Mouse (Mus musculus): ENCODE data around the gene Hoxb1. TPM values are rescaled to one million over a fixed set of nuclear protein-coding genes. Genes with fewer than 3 reads are reported as not detected.

Gene Hoxb1
- polyA plus RNA-seq, 2 experiments = 0.11 TPM; not detected in 1

DNA sequence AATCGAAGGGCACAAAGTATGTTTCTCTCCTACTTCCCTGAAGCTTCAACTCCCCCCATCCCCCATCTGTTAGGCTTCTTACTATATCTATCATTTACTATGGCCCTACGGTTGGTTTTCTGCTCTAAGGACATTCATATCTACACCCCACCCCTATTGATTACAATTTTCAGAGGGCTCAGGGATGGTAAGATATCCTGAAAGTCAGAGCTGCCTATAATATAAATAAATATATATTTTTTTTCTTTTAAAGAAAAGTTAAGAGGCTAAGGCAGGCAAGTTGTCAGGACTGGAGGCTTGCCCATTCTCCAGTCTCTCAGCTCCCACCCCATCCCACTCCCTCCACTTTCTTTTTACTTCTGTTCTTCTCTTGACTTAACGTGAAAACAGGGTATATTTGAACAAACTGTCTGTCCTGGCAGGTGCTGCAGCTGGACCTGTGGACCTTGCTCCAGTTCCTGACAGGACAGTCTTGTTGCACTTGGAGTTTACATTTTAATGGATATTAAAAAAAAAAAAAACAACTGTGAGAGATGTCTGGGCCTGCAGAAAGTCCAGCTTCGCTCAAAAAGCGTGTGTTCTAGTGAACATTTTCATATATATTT, 18.5 kb upstream of the Hoxb1 start:
- WGBS = 50% methylated on average over 5 of the region's 5 CpGs
- Histone ChIP-seq H3K27ac (replicated peaks; ENCODE audit: low read depth, low read length) (no peak overlapping the region), H3K9me3 (ENCODE audit: control insufficient read depth, low read length) (no peaks in the 10 kb centered on the region), H3K9ac (ENCODE audit: low read depth, low read length, severe bottlenecking) (no peak overlapping the region), H3K4me3 (replicated peaks; ENCODE audit: low read length) (no peak overlapping the region), H3K4me2 (replicated peaks; ENCODE audit: low read depth, low read length, severe bottlenecking) (no peak overlapping the region), H3K4me1 (ENCODE audit: control insufficient read depth, insufficient read depth, low read length) (no peaks in the 10 kb centered on the region), H3K27me3 (ENCODE audit: control insufficient read depth, insufficient read depth, low read length) (peaks cover 97% of the 10 kb centered on the region), H3K36me3 (ENCODE audit: control insufficient read depth, insufficient read depth, low read length) (no peaks in the 10 kb centered on the region)
- DNase-seq (ENCODE audit: low spot score) = no peak
- no peak for TF ChIP-seq POLR2A (IDR thresholded peaks at IDR 0.05; ENCODE audit: borderline replicate concordance, extremely low read depth, insufficient read depth, insufficient read length)
- no peak for ATAC-seq (ENCODE audit: low FRiP score, low read depth)

DNA sequence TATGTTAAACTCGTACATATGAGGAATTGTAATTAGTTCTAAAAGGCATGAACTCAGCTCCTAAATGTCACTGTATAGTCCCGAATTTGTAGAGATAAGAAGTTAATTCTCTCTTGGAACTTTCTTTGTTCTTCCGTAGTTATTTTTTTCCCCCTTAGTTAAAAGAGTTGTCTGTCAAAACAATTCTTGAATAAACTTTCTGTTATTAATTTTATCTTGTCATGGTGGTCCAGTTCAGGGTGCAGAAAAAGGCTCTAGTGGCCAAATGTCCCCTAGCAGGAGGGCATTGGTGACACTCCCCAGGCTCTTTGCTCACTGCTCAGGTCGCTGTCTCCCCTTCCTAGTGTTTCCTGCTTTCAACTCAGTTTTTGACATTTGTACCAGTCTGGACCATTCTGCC, 17.8 kb upstream of the Hoxb1 start:
- Histone ChIP-seq H3K4me2 (replicated peaks; ENCODE audit: low read depth, low read length, severe bottlenecking) (no peak overlapping the region), H3K4me3 (replicated peaks; ENCODE audit: low read length) (no peak overlapping the region), H3K4me1 (ENCODE audit: control insufficient read depth, insufficient read depth, low read length) (no peaks in the 10 kb centered on the region; the same call in 1 of the 2 replicates), H3K27me3 (ENCODE audit: control insufficient read depth, insufficient read depth, low read length) (peaks cover 97% of the 10 kb centered on the region), H3K27ac (replicated peaks; ENCODE audit: low read depth, low read length) (no peak overlapping the region), H3K9ac (ENCODE audit: low read depth, low read length, severe bottlenecking) (no peak overlapping the region), H3K9me3 (ENCODE audit: control insufficient read depth, low read length) (no peaks in the 10 kb centered on the region), H3K36me3 (ENCODE audit: control insufficient read depth, insufficient read depth, low read length) (no peaks in the 10 kb centered on the region)
- no peak for DNase-seq (ENCODE audit: low spot score)
- TF ChIP-seq POLR2A (IDR thresholded peaks at IDR 0.05; ENCODE audit: borderline replicate concordance, extremely low read depth, insufficient read depth, insufficient read length) = no peak
- ATAC-seq (ENCODE audit: low FRiP score, low read depth) = no peak
- WGBS = 18% methylated on average over 4 of the region's 4 CpGs

DNA sequence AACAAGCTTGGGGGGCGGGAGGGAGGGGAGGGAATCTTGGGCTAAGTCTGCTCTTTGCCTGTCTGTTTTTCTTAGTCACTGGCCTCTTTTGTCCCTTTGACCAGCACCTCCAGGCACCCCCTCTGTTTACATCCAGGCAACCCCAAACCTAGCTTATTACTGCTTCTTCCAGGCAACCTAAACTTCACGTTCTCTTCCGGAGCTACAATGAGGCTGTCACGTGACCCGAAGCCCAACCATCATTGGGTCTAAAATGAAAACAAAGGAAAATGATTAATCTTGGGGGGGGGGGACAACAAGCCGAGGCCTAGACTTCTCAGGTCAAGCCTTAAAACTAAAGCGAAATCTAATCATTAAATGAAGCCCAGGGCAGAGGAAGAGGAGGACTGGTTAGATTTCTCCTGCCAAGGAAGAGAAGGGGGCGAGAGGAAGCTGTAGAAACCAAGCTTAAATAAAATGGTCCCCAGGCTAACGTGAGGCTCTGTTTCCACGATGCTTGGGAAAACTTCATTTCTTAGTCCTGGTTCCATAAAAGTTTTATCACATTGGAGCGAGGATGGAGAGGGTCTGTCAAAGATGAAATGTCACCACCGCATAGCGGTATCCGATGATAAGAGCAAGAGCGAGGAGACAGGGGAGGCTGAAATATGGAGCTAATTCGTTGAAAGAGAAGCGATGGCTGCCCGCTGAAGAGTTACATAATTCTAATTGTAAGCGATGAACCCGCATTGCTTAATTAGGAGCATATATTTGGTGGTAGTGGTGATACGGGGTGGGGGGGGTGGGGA, 17.2 kb upstream of the Hoxb1 start:
- no peak for TF ChIP-seq POLR2A (IDR thresholded peaks at IDR 0.05; ENCODE audit: borderline replicate concordance, extremely low read depth, insufficient read depth, insufficient read length)
- Histone ChIP-seq H3K4me2 (replicated peaks; ENCODE audit: low read depth, low read length, severe bottlenecking) (no peak overlapping the region), H3K36me3 (ENCODE audit: control insufficient read depth, insufficient read depth, low read length) (no peaks in the 10 kb centered on the region), H3K9me3 (ENCODE audit: control insufficient read depth, low read length) (no peaks in the 10 kb centered on the region), H3K4me3 (replicated peaks; ENCODE audit: low read length) (no peak overlapping the region), H3K27me3 (ENCODE audit: control insufficient read depth, insufficient read depth, low read length) (peaks cover 97% of the 10 kb centered on the region), H3K9ac (ENCODE audit: low read depth, low read length, severe bottlenecking) (no peak overlapping the region), H3K4me1 (ENCODE audit: control insufficient read depth, insufficient read depth, low read length) (no peaks in the 10 kb centered on the region; the same call in 1 of the 2 replicates), H3K27ac (replicated peaks; ENCODE audit: low read depth, low read length) (no peak overlapping the region)
- DNase-seq (ENCODE audit: low spot score) = no peak
- WGBS = 15% methylated on average over 21 of the region's 21 CpGs
- no peak for ATAC-seq (ENCODE audit: low FRiP score, low read depth)

DNA sequence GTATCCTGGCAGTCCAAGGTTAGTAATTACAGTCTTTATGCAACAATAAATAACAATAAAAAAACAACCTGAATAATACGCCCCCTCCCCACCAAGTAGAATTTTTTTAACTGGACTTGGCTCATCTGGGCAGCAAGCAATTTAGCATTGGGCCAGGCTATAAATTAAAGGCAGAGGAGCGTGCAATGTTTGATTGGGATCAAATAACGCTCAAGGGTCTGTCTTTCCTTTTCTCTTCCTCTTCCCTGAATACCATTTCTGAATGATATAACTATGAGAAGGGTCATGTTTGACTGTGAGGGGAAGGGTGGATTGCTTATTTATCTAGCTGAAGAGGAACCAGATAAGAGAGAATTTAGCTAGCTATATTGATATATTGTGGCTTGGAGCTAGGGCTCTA, 16.6 kb upstream of the Hoxb1 start:
- WGBS = 30% methylated on average over 3 of the region's 3 CpGs
- Histone ChIP-seq H3K9me3 (ENCODE audit: control insufficient read depth, low read length) (no peaks in the 10 kb centered on the region), H3K4me3 (replicated peaks; ENCODE audit: low read length) (no peak overlapping the region), H3K4me1 (ENCODE audit: control insufficient read depth, insufficient read depth, low read length) (no peaks in the 10 kb centered on the region; the same call in 1 of the 2 replicates), H3K27me3 (ENCODE audit: control insufficient read depth, insufficient read depth, low read length) (peaks cover 93% of the 10 kb centered on the region), H3K36me3 (ENCODE audit: control insufficient read depth, insufficient read depth, low read length) (no peaks in the 10 kb centered on the region), H3K27ac (replicated peaks; ENCODE audit: low read depth, low read length) (no peak overlapping the region), H3K9ac (ENCODE audit: low read depth, low read length, severe bottlenecking) (no peak overlapping the region), H3K4me2 (replicated peaks; ENCODE audit: low read depth, low read length, severe bottlenecking) (no peak overlapping the region)
- no peak for TF ChIP-seq POLR2A (IDR thresholded peaks at IDR 0.05; ENCODE audit: borderline replicate concordance, extremely low read depth, insufficient read depth, insufficient read length)
- DNase-seq (ENCODE audit: low spot score) (no peak), ATAC-seq (ENCODE audit: low FRiP score, low read depth) (no peak)

DNA sequence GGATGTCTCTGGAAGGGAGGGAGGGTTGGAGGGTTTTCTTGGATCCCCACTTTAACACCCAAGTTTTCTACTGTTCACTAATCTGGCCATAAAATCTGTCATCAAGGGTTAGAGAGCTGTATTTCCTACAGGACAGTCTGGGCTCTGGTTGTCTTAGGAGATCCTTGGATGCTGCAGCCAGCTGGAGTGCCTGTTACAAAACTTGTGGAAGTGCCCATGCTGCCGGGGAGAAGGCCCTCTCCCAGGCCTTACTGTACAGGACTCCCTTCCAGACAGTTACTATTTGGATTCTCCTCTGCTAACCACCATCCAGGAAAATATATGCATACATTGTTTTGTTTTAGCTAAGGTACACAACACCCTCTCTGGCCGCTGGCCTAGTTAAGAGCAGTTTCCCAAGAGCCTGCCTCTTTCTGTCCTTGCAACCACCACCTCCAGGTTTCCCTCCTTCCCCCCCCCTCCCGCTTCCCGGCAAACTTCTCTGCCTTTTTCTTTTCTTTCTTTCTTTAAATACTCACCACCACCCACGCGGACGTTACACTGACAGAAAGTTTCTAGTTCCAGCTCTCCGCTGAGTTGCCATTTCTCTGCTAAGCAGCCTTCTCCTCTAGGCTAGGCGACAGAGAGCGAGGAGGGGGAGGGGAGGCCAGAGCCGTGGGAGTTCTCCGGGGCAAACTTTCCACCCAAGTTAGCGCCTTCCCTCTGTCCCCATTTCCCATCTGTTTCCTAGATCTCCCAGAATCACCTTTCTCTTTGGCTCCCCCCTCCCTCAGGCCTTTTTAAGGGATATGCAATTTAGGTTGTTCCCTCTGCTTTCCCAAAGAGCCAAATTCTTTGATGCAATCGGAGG, 15.8 kb upstream of the Hoxb1 start:
- H3K9ac ChIP-seq (ENCODE audit: low read depth, low read length, severe bottlenecking) = no peak overlapping the region
- peaks cover 91% of the 10 kb centered on the region for H3K27me3 ChIP-seq (ENCODE audit: control insufficient read depth, insufficient read depth, low read length)
- no peak overlapping the region for H3K27ac ChIP-seq (replicated peaks; ENCODE audit: low read depth, low read length)
- H3K9me3 ChIP-seq (ENCODE audit: control insufficient read depth, low read length) = no peaks in the 10 kb centered on the region
- WGBS = 12% methylated on average over 14 of the region's 14 CpGs
- DNase-seq (ENCODE audit: low spot score) = no peak
- no peak overlapping the region for H3K4me3 ChIP-seq (replicated peaks; ENCODE audit: low read length)
- peaks cover 4% of the 10 kb centered on the region; the same call in 1 of the 2 replicates for H3K4me1 ChIP-seq (ENCODE audit: control insufficient read depth, insufficient read depth, low read length)
- no peak overlapping the region for H3K4me2 ChIP-seq (replicated peaks; ENCODE audit: low read depth, low read length, severe bottlenecking)
- H3K36me3 ChIP-seq (ENCODE audit: control insufficient read depth, insufficient read depth, low read length) = no peaks in the 10 kb centered on the region
- no peak for TF ChIP-seq POLR2A (IDR thresholded peaks at IDR 0.05; ENCODE audit: borderline replicate concordance, extremely low read depth, insufficient read depth, insufficient read length)
- no peak for ATAC-seq (ENCODE audit: low FRiP score, low read depth)

Measured in limb, embryonic 14.5 days (tissue).